Mouse (Mus musculus): ENCODE data around the gene Gm15127.
"Not testable (repeated sequence)": the region's sequence is repeated elsewhere in the genome, so short reads cannot be mapped to it uniquely, and the experiment has no call there.

Gene Gm15127

GRCm38 (mm10) chrX:148663298-148663697, at the start of gene Gm15127:
Gene Gm15127, plus strand, starts transcription at chrX:148663598.
- in situ Hi-C loops (cut with MboI; ENCODE audit: low pct_unique_long_range_greater_than_20kb in 1 of 2, low sequenced_read_pairs in 2 of 2, unreplicated experiment in 1 of 2): not testable (repeated sequence)

- in situ Hi-C loops (cut with MboI; ENCODE audit: low pct_unique_long_range_greater_than_20kb in 1 of 2, low sequenced_read_pairs in 2 of 2, unreplicated experiment in 1 of 2): not testable (repeated sequence)
These were observed 48.3 kb upstream of the Gm15127 start, which contains the start of gene Gm8334 for GRCm38 (mm10) chrX:148615053-148615452. Gene Gm8334, minus strand, starts transcription at chrX:148615153.

- in situ Hi-C loops (cut with MboI; ENCODE audit: low pct_unique_long_range_greater_than_20kb in 1 of 2, low sequenced_read_pairs in 2 of 2, unreplicated experiment in 1 of 2): not testable (repeated sequence)
These were observed 12.9 kb downstream of the Gm15127 start for GRCm38 (mm10) chrX:148676290-148676689.

Data from mouse embryonic stem cell (cell line).